Mouse (Mus musculus) liver, adult 2 months (tissue): ENCODE measurements around the gene Hdac11. TPM values are rescaled to one million over a fixed set of nuclear protein-coding genes. Genes with fewer than 3 reads are reported as not detected.
A peak's percentile ranks its signal among the peaks of the same experiment; 100 is the strongest.

Source experiments
- DNase-seq: peaks from one replicate; pipeline ENCODE4 v3.0.0-alpha.2; 2011; ENCODE audit warnings: low read depth, low spot score; ENCODE audit errors: extremely low read depth
- H3K27ac ChIP-seq: fragments of 200-500 bp; replicated peaks from 2 replicates; pipeline ENCODE4 v1.5.1; 2012; ENCODE audit warnings: low read depth, mild to moderate bottlenecking, control low read depth, inconsistent platforms, low read length; ENCODE audit not compliant: insufficient read depth
- H3K27me3 ChIP-seq: fragments of 200-500 bp; 2 replicates; pipeline ENCODE4 v1.6.1; 2012; ENCODE audit warnings: mild to moderate bottlenecking, moderate library complexity, low read length, inconsistent platforms; ENCODE audit not compliant: control insufficient read depth, insufficient read depth
- H3K36me3 ChIP-seq: fragments of 200-500 bp; 2 replicates; pipeline ENCODE4 v1.6.1; 2012; ENCODE audit warnings: low read length, inconsistent platforms; ENCODE audit not compliant: control insufficient read depth, insufficient read depth
- H3K4me1 ChIP-seq: fragments of 200-500 bp; 2 replicates; pipeline ENCODE4 v1.6.1; 2011; ENCODE audit warnings: low read length; ENCODE audit not compliant: control insufficient read depth, insufficient read depth
- H3K4me3 ChIP-seq: fragments of 200-500 bp; 2 replicates; pipeline ENCODE4 v1.5.1; 2011; ENCODE audit warnings: low read depth, mild to moderate bottlenecking, control low read depth, low read length, moderate library complexity; ENCODE audit not compliant: insufficient read depth
- H3K79me2 ChIP-seq: fragments of 200-500 bp; 2 replicates; pipeline ENCODE4 v1.6.1; 2012; ENCODE audit warnings: inconsistent platforms, mild to moderate bottlenecking, low read length, moderate library complexity; ENCODE audit not compliant: control insufficient read depth, insufficient read depth
- H3K9ac ChIP-seq: fragments of 200-500 bp; 2 replicates; pipeline ENCODE4 v1.6.1; 2012; ENCODE audit warnings: low read depth, mild to moderate bottlenecking, control low read depth, inconsistent platforms, low read length
- CTCF ChIP-seq: fragments of 200-500 bp; IDR thresholded peaks from 2 replicates; pipeline ENCODE4 v1.5.1; 2011; ENCODE audit warnings: low read depth, low read length, control low read depth
- POLR2A ChIP-seq: fragments of 200-500 bp; IDR thresholded peaks from 2 replicates; pipeline ENCODE4 v1.6.1; 2011; ENCODE audit warnings: low read length, control low read depth; ENCODE audit not compliant: insufficient read depth; ENCODE audit errors: extremely low read depth
- WGBS: fragments of 180-500 bp; shearing (Covaris S2); methylation state at CpG from one replicate; pipeline ENCODE4 v1.1.7; 2018; 5-methylcytosine and 5-hydroxymethylcytosine counted together
- polyA plus RNA-seq: library from polyadenylated mRNA; depleted of rRNA; stranded (reverse); fragments of >200 nt; gene quantifications from 2 replicates; pipeline ENCODE4 v1.2.3, GENCODE M21; 2012
- total RNA-seq: library from RNA; depleted of rRNA; stranded (reverse); fragments of >200 nt; gene quantifications from 2 replicates; pipeline ENCODE4 v1.2.3, GENCODE M21; 2014

The Hdac11 gene
- total and polyA plus RNA-seq, 2 experiments = 37.2 to 58.4 TPM

- DNase-seq = no peak
- WGBS = 50% methylated on average over 7 of the region's 7 CpGs
- TF ChIP-seq POLR2A (no peak), CTCF (no peak)
- Histone ChIP-seq H3K27ac (no peak overlapping the region), H3K4me1 (no peaks in the 10 kb centered on the region), H3K27me3 (no peaks in the 10 kb centered on the region), H3K79me2 (no peaks in the 10 kb centered on the region), H3K36me3 (no peaks in the 10 kb centered on the region), H3K9ac (no peak overlapping the region), H3K4me3 (no peak overlapping the region)
Observed at GRCm38 (mm10) chr6:91124286-91125227, 31.9 kb upstream of the Hdac11 start.

DNA sequence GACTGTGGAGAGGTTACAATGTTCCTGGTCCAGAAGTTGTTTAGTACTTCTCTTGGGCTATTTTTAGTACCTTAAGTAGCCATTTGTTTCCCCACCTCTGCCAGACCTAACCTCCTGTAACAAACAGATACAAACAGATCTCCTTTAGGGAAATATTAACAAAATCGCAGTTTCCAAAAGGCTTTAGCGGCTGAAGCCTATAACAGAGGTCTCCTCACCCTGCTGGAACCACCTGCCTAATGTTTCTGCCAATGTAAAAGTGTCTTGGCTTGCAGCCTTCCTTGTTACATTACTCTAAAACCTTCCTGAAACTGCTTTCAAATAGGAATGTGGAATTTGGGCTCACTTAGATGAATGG is 31.3 kb upstream of the Hdac11 start:
- WGBS = 56% methylated on average over 2 of the region's 2 CpGs
- H3K36me3 ChIP-seq = no peaks in the 10 kb centered on the region

DNA sequence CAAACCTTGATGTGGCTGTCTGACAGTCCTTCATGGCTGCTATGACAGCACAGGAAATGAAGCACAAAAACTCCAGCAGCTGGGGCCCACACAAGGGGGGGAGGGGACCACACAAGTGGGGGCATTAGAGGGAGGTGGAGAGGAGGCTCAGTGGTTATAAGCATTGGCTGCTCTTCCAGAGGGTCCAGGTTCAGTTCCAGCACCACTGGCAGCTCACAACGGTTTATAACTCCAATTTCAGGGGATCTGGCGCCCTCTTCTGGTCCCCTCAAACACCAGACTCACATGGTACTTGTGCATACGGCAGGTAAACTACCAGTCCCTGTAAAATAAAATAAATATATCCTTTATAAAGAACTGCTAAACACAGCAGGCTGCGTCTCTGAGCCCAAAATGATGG is 27.5 kb upstream of the Hdac11 start:
- DNase-seq = no peak
- no peaks in the 10 kb centered on the region for H3K4me1 ChIP-seq
- TF ChIP-seq CTCF (peak; percentile 36; the same call in 1 of the 2 replicates), POLR2A (no peak)
- WGBS = 65% methylated on average over 4 of the region's 4 CpGs
- no peaks in the 10 kb centered on the region for H3K79me2 ChIP-seq
- H3K36me3 ChIP-seq = no peaks in the 10 kb centered on the region
- H3K27me3 ChIP-seq = no peaks in the 10 kb centered on the region
- H3K9ac ChIP-seq = no peak overlapping the region
- H3K27ac ChIP-seq = no peak overlapping the region
- H3K4me3 ChIP-seq = no peak overlapping the region

More for the DNA sequence above, 31.3 kb upstream of the Hdac11 start:
- no peak overlapping the region for H3K4me3 ChIP-seq
- H3K9ac ChIP-seq = no peak overlapping the region
- H3K79me2 ChIP-seq = no peaks in the 10 kb centered on the region
- H3K27ac ChIP-seq = no peak overlapping the region
- H3K4me1 ChIP-seq = no peaks in the 10 kb centered on the region
- TF ChIP-seq POLR2A = no peak
- no peak for TF ChIP-seq CTCF
- DNase-seq = no peak
- H3K27me3 ChIP-seq = no peaks in the 10 kb centered on the region

DNA sequence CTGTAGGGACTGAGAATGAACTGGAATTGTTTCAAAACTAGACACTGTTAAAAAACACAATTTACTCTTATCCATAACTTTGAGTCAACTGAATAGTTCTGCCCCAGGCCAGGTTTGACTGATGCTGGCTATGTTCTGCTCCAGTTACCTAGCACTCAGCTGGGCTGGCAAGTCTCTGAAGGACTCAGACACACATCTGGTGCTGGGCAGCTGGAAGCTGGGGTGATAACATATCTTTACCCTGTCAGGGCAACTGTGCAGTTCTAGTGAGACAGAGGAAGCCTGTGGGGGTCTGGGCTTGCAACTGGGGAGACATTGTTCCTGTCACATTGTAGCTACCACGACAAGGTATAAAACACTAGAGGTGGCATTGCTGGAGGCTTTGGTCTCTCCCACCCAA is 25.6 kb upstream of the Hdac11 start:
- no peaks in the 10 kb centered on the region for H3K4me1 ChIP-seq
- no peak overlapping the region for H3K27ac ChIP-seq
- no peak overlapping the region for H3K9ac ChIP-seq
- H3K79me2 ChIP-seq = no peaks in the 10 kb centered on the region
- no peak overlapping the region for H3K4me3 ChIP-seq
- WGBS = 59% methylated on average over 1 of the region's 1 CpGs
- H3K27me3 ChIP-seq = no peaks in the 10 kb centered on the region
- TF ChIP-seq POLR2A = no peak
- TF ChIP-seq CTCF = no peak
- no peaks in the 10 kb centered on the region for H3K36me3 ChIP-seq
- no peak for DNase-seq

DNA sequence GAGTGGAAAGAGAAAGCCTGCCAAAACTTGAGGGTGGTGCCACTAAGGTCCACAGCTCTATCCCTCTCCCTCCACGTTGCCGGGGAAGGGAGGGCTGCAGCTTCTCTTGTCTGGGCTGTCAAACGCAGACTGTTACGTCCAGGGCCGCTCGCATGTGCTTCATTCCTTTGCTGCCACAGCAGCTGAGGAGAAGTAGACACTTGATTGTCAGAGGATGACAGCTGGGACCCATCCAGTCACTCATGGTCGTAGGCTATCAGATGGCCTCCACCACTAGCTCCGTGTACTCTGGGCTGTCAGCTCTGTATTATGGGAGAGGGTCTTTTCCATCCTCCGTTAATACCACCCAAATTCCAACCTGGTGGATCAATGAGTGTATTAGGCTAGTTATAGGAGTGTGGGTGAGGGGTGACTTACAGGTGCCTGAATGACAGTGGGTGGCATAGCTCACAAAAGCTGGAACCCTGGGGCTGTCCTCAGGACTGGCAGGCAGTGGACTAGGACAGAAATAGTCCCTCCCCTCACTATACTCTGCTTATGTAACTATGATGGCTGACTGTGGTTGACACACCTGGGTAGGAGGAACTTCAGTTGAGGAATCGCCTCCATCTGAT is 19.0 kb upstream of the Hdac11 start:
- Histone ChIP-seq H3K79me2 (no peaks in the 10 kb centered on the region), H3K27ac (no peak overlapping the region), H3K27me3 (no peaks in the 10 kb centered on the region), H3K36me3 (no peaks in the 10 kb centered on the region), H3K4me1 (no peaks in the 10 kb centered on the region), H3K9ac (no peak overlapping the region), H3K4me3 (no peak overlapping the region)
- WGBS = 86% methylated on average over 10 of the region's 10 CpGs
- DNase-seq = no peak
- TF ChIP-seq CTCF (no peak), POLR2A (no peak)

GRCm38 (mm10) chr6:91139846-91140245 is 16.6 kb upstream of the Hdac11 start:
- Histone ChIP-seq H3K27me3 (no peaks in the 10 kb centered on the region), H3K36me3 (no peaks in the 10 kb centered on the region), H3K27ac (no peak overlapping the region), H3K4me1 (peaks cover 3% of the 10 kb centered on the region), H3K79me2 (no peaks in the 10 kb centered on the region), H3K4me3 (no peak overlapping the region), H3K9ac (no peak overlapping the region)
- DNase-seq = peak; percentile 73
- TF ChIP-seq CTCF = peak; percentile 92
- TF ChIP-seq POLR2A = no peak
- 20% methylated on average over 4 of the region's 4 CpGs for WGBS
